Mouse (Mus musculus): ENCODE measurements at regions not wholly inside any gene's neighbourhood (a gene's known extent, or its start where the extent isn't known, plus 50 kb on each side); places are given as distances from the start of the nearest gene placed in this dataset.

DNA sequence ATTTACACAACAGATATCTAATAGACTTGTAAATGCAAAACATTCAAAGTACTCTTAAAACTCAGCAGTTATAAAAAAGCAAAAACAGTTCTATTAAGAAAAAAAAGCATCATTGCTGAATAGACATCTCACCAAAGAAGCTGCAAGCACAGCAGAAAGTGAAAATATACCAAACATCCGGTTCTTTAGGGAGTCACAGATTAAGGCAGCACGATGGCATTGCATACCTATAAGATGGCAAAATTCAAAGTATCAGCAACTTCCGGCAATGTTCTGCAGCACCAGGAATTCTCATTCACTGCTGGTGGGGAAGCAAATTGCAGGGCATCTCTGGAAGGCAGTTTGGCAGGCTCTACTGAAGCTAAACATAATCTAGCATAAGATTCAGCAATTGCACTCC lies 882.6 kb downstream of the Car8 start:
- Histone ChIP-seq H3K9ac (no peak overlapping the region), H3K36me3 (no peaks in the 10 kb centered on the region), H3K27me3 (no peaks in the 10 kb centered on the region), H3K4me2 (no peak overlapping the region), H3K4me1 (replicated peaks) (no peaks in the 10 kb centered on the region), H3K9me3 (no peaks in the 10 kb centered on the region), H3K4me3 (no peak overlapping the region), H3K27ac (replicated peaks) (no peak overlapping the region)
- WGBS, result 92% methylated on average over 3 of the region's 3 CpGs
- ATAC-seq (ENCODE audit: low read depth), result no peak

DNA sequence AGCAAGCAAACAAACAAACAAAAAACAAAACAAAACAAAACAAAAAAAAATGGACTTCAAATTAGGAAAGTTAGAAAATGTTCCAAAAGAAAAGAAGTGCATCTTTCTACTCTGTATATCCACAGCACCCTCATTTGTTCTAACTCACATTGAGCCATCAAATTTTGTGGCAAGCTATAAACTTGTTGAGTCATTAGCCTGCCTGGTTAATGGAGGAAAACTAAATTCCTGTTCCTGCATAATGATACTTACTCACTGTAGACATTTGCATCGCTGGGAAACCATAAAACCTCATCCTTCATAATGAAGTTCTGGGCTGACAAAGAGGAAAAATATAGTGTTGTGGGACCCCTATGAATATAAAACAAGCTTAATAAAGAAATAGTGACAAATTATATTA lies 891.5 kb downstream of the Car8 start:
- H3K36me3 ChIP-seq, result no peaks in the 10 kb centered on the region
- H3K4me2 ChIP-seq, result no peak overlapping the region
- no peaks in the 10 kb centered on the region for H3K4me1 ChIP-seq (replicated peaks)
- no peak overlapping the region for H3K9ac ChIP-seq
- H3K27ac ChIP-seq (replicated peaks), result no peak overlapping the region
- no peaks in the 10 kb centered on the region for H3K9me3 ChIP-seq
- no peaks in the 10 kb centered on the region for H3K27me3 ChIP-seq
- ATAC-seq (ENCODE audit: low read depth), result no peak
- WGBS, result 65% methylated on average over 1 of the region's 1 CpGs
- no peak overlapping the region for H3K4me3 ChIP-seq

GRCm38 (mm10) chr4:7341159-7341558 lies 897.7 kb downstream of the Car8 start:
- no peaks in the 10 kb centered on the region for H3K27me3 ChIP-seq
- no peak overlapping the region for H3K4me2 ChIP-seq
- no peak overlapping the region for H3K27ac ChIP-seq (replicated peaks)
- H3K4me1 ChIP-seq (replicated peaks), result 0 out of 2 replicates have a peak, but pooled peaks cover 4% of the 10 kb centered on the region
- no peak overlapping the region for H3K9ac ChIP-seq
- H3K9me3 ChIP-seq, result no peaks in the 10 kb centered on the region
- H3K4me3 ChIP-seq, result no peak overlapping the region
- H3K36me3 ChIP-seq, result no peaks in the 10 kb centered on the region
- ATAC-seq (ENCODE audit: low read depth), result no peak
- 90% methylated on average over 1 of the region's 1 CpGs for WGBS

DNA sequence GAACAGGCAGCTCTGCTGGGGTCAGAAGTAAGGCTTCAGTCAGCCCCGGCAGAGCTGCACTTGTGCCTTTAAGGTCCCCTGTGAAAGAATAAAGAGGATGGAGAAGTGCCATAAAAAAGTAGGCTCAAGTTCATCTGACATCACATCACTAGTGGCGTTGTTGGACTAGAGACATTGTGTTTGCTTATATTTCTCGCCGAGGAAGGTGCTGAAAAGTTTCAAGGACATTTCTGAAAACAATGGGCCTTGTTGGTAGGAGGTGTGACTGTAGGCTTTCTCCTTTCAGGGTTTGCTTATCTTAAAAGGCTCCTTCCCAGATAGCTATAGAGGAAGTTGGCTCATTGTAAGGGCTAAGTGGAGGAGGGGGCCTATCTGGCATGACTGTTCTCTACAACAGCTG lies 924.6 kb downstream of the Car8 start:
- WGBS, result 86% methylated on average over 4 of the region's 4 CpGs
- Histone ChIP-seq H3K4me2 (no peak overlapping the region), H3K9ac (no peak overlapping the region)

DNA sequence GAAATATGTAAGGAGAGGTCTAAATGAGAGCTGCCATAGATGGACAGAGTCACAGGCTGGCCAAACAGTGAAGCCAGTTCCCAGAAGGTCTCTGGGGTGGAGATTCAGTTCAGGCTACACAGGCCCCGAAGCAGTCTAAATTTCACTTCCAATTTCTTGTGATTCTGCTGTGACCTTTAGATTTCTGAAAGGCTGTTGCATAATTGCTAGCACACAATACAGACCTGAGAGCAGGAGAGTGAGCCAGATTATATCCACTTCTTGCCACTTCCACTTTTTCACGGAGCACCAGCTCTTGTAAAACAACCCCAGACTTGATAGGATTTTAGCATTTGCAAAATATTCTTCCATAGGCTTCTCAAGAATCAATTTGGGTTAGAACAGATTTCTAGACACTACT lies 925.6 kb downstream of the Car8 start:
- no peak overlapping the region for H3K27ac ChIP-seq (replicated peaks)
- ATAC-seq (ENCODE audit: low read depth), result no peak

More for the DNA sequence above, 924.6 kb downstream of the Car8 start:
- ATAC-seq (ENCODE audit: low read depth), result no peak
- Histone ChIP-seq H3K27me3 (no peaks in the 10 kb centered on the region), H3K36me3 (no peaks in the 10 kb centered on the region), H3K9me3 (no peaks in the 10 kb centered on the region), H3K4me1 (replicated peaks) (no peaks in the 10 kb centered on the region), H3K27ac (replicated peaks) (no peak overlapping the region), H3K4me3 (no peak overlapping the region)

DNA sequence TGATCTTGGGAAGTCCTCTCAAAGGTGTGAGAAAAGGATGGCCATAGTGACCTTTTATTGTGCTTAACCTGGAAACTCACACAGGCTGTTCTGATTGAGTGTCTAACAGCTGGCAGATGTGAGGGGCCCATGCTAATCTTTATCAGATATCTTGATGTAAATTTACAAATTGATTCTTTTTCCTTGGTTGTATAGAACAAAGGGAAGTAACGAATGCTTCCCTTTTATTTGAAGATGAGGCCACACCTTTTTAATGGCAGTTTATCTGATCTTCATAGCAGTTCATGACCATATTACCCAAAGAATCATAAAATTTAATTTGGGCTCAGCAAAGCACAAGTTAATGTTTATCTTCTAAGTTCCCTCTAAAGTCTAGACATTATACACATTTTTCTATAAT lies 926.7 kb downstream of the Car8 start:
- H3K27me3 ChIP-seq, result no peaks in the 10 kb centered on the region
- no peaks in the 10 kb centered on the region for H3K9me3 ChIP-seq
- WGBS, result 79% methylated on average over 1 of the region's 1 CpGs
- no peak overlapping the region for H3K4me3 ChIP-seq
- H3K36me3 ChIP-seq, result no peaks in the 10 kb centered on the region
- H3K4me2 ChIP-seq, result no peak overlapping the region
- H3K9ac ChIP-seq, result no peak overlapping the region
- ATAC-seq (ENCODE audit: low read depth), result no peak
- no peaks in the 10 kb centered on the region for H3K4me1 ChIP-seq (replicated peaks)
- H3K27ac ChIP-seq (replicated peaks), result no peak overlapping the region

More for the DNA sequence above, 925.6 kb downstream of the Car8 start:
- no peak overlapping the region for H3K4me3 ChIP-seq
- H3K9me3 ChIP-seq, result no peaks in the 10 kb centered on the region
- no peak overlapping the region for H3K9ac ChIP-seq
- H3K4me1 ChIP-seq (replicated peaks), result no peaks in the 10 kb centered on the region
- H3K4me2 ChIP-seq, result no peak overlapping the region
- H3K36me3 ChIP-seq, result no peaks in the 10 kb centered on the region
- 94% methylated on average over 2 of the region's 2 CpGs for WGBS
- H3K27me3 ChIP-seq, result no peaks in the 10 kb centered on the region

DNA sequence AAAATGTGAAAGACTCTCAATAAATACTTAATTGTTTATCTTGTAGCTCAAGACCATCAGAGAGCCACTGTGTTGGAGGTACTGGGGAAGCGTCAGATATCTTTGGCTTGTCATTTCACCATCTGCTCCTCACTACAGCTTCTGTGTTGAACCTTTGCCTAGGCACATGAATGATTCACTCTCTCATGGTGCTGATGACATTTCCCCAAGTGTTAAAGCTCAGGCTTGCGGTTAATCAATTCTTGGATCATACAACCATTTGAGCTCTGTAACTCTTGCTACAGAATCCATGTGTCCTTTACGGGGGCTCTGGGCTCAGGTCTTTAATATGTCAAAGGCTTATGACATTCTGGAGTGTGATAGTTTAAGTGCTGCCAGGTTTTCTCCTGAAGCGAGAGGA lies 969.8 kb downstream of the Car8 start:
- no peaks in the 10 kb centered on the region for H3K27me3 ChIP-seq
- WGBS, result 92% methylated on average over 4 of the region's 4 CpGs
- H3K9me3 ChIP-seq, result no peaks in the 10 kb centered on the region
- no peak overlapping the region for H3K9ac ChIP-seq
- H3K4me3 ChIP-seq, result no peak overlapping the region
- H3K4me1 ChIP-seq (replicated peaks), result no peaks in the 10 kb centered on the region
- H3K36me3 ChIP-seq, result no peaks in the 10 kb centered on the region
- H3K4me2 ChIP-seq, result no peak overlapping the region
- H3K27ac ChIP-seq (replicated peaks), result no peak overlapping the region
- ATAC-seq (ENCODE audit: low read depth), result no peak

DNA sequence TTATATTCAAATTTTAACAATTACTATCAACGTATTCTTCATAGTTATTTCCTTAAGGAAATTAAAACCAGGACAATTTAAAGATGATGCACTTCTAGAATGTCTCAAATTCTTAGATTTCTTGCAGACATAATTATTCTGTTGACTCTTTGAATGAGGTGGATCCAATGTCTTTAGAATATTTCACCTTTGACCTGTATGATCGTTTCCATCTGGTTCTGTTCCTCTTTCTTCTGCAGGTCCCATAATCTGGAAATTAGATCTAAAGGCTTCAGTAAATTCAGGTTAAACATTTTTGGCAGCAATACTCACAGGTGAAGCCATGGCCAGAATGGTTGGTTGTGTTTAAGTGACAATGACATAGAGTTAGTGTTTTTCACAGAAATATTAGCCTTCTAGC lies 982.4 kb downstream of the Car8 start:
- Histone ChIP-seq H3K27ac (replicated peaks) (no peak overlapping the region), H3K9me3 (0 out of 2 replicates have a peak, but pooled peaks cover 2% of the 10 kb centered on the region), H3K36me3 (no peaks in the 10 kb centered on the region), H3K4me2 (no peak overlapping the region), H3K4me3 (no peak overlapping the region), H3K9ac (no peak overlapping the region), H3K4me1 (replicated peaks) (no peaks in the 10 kb centered on the region), H3K27me3 (no peaks in the 10 kb centered on the region)
- no peak for ATAC-seq (ENCODE audit: low read depth)
- WGBS, result 77% methylated on average over 2 of the region's 2 CpGs

GRCm38 (mm10) chr4:7253616-7254015 lies 985.2 kb downstream of the Car8 start:
- Histone ChIP-seq H3K4me2 (no peak overlapping the region), H3K27ac (replicated peaks) (no peak overlapping the region), H3K27me3 (no peaks in the 10 kb centered on the region), H3K9ac (no peak overlapping the region), H3K36me3 (no peaks in the 10 kb centered on the region), H3K9me3 (no peaks in the 10 kb centered on the region), H3K4me1 (replicated peaks) (no peaks in the 10 kb centered on the region), H3K4me3 (no peak overlapping the region)
- no peak for ATAC-seq (ENCODE audit: low read depth)
- WGBS, result 76% methylated on average over 2 of the region's 2 CpGs

GRCm38 (mm10) chr4:7251641-7252040 lies 987.2 kb downstream of the Car8 start:
- Histone ChIP-seq H3K9me3 (no peaks in the 10 kb centered on the region), H3K36me3 (no peaks in the 10 kb centered on the region), H3K27ac (replicated peaks) (no peak overlapping the region), H3K4me1 (replicated peaks) (peaks cover 4% of the 10 kb centered on the region; the same call in 1 of the 2 replicates), H3K4me2 (no peak overlapping the region), H3K4me3 (no peak overlapping the region), H3K27me3 (no peaks in the 10 kb centered on the region), H3K9ac (no peak overlapping the region)
- ATAC-seq (ENCODE audit: low read depth), result no peak
- WGBS, result 68% methylated on average over 2 of the region's 2 CpGs

DNA sequence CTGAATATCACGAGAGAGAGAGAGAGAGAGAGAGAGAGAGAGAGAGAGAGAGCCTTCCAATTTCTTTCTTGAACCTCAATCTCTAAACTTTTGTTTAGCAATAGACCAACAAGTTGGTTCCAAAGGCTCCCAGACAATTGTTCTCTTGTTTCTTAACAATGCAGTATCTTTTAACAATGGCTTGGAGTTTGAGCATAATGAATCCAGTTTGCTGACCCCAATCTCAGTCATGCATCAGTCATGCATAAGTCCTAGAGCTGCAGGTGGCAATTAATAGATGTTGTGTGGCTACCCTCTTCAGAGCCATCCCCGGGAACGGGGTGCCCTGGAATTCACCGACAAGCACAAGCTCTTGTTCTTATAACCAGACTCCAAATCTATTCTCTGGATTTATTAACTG lies 991.0 kb downstream of the Car8 start:
- H3K9me3 ChIP-seq, result no peaks in the 10 kb centered on the region
- ATAC-seq (ENCODE audit: low read depth), result no peak
- H3K27ac ChIP-seq (replicated peaks), result no peak overlapping the region
- H3K36me3 ChIP-seq, result no peaks in the 10 kb centered on the region
- H3K9ac ChIP-seq, result no peak overlapping the region
- peaks cover 4% of the 10 kb centered on the region; the same call in 1 of the 2 replicates for H3K4me1 ChIP-seq (replicated peaks)
- no peak overlapping the region for H3K4me3 ChIP-seq
- H3K4me2 ChIP-seq, result no peak overlapping the region
- 30% methylated on average over 4 of the region's 4 CpGs for WGBS
- H3K27me3 ChIP-seq, result no peaks in the 10 kb centered on the region

DNA sequence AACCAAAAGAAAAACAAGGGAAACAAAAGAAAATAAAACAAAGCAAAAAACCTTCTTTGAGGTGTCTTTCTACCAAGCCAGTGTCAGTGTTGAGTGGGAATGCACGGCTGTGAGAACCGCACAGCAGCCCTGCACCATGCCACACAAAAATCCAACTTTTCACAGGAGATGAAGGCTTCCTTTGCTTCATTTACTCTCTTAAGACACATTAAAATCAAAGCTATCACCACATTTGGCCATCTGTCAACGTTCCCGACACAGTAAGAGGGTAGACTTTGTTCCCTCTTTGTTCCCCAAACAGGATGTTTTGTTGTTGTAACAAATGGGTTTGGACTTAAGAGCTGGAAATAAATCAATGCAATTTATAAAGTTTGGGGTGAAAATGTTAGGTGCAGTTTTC lies 991.6 kb downstream of the Car8 start:
- no peak overlapping the region for H3K9ac ChIP-seq
- no peak overlapping the region for H3K27ac ChIP-seq (replicated peaks)
- WGBS, result 16% methylated on average over 4 of the region's 4 CpGs
- no peak overlapping the region for H3K4me3 ChIP-seq
- ATAC-seq (ENCODE audit: low read depth), result no peak
- no peaks in the 10 kb centered on the region for H3K9me3 ChIP-seq
- no peak overlapping the region for H3K4me2 ChIP-seq
- peaks cover 4% of the 10 kb centered on the region; the same call in 1 of the 2 replicates for H3K4me1 ChIP-seq (replicated peaks)
- H3K27me3 ChIP-seq, result no peaks in the 10 kb centered on the region
- no peaks in the 10 kb centered on the region for H3K36me3 ChIP-seq

- 22% methylated on average over 4 of the region's 4 CpGs for WGBS
- Histone ChIP-seq H3K27ac (replicated peaks) (no peak overlapping the region), H3K9me3 (no peaks in the 10 kb centered on the region), H3K4me3 (no peak overlapping the region), H3K9ac (no peak overlapping the region), H3K36me3 (no peaks in the 10 kb centered on the region), H3K27me3 (no peaks in the 10 kb centered on the region), H3K4me2 (no peak overlapping the region), H3K4me1 (replicated peaks) (peaks cover 4% of the 10 kb centered on the region; the same call in 1 of the 2 replicates)
- no peak for ATAC-seq (ENCODE audit: low read depth)
Measured at GRCm38 (mm10) chr4:7246828-7247227, 992.0 kb downstream of the Car8 start.
